Mouse (Mus musculus): ENCODE measurements around the gene Aqp1. TPM values are rescaled to one million over a fixed set of nuclear protein-coding genes. Genes with fewer than 3 reads are reported as not detected.
A peak's percentile ranks its signal among the peaks of the same experiment; 100 is the strongest.

Gene Aqp1
- polyA plus RNA-seq, 1 experiment, result 310 TPM

GRCm38 (mm10) chr6:55350383-55350952, 14.2 kb downstream of the Aqp1 start:
- Histone ChIP-seq H3K4me3 (ENCODE audit: low read depth, low read length) (no peak overlapping the region), H3K36me3 (ENCODE audit: control insufficient read depth, insufficient read depth, low read length) (peaks cover 16% of the 10 kb centered on the region; the same call in 1 of the 2 replicates), H3K27ac (ENCODE audit: insufficient read depth, low read depth, low read length) (peak overlapping the region; percentile 44), H3K4me1 (ENCODE audit: control insufficient read depth, insufficient read depth, insufficient read length, low read length) (peaks cover 26% of the 10 kb centered on the region; the same call in 1 of the 2 replicates), H3K27me3 (ENCODE audit: control insufficient read depth, insufficient read depth, low read length) (no peaks in the 10 kb centered on the region)
- TF ChIP-seq CTCF (IDR thresholded peaks at IDR 0.05; ENCODE audit: extremely low read depth, insufficient read length, insufficient replicate concordance, low read depth, low read length) (no peak), POLR2A (IDR thresholded peaks at IDR 0.05; ENCODE audit: low read depth, low read length) (no peak)
- WGBS, result 33% methylated on average over 6 of the region's 6 CpGs

- no peak overlapping the region for H3K27ac ChIP-seq (ENCODE audit: insufficient read depth, low read depth, low read length)
- TF ChIP-seq CTCF (IDR thresholded peaks at IDR 0.05; ENCODE audit: extremely low read depth, insufficient read length, insufficient replicate concordance, low read depth, low read length), result no peak
- no peak for TF ChIP-seq POLR2A (IDR thresholded peaks at IDR 0.05; ENCODE audit: low read depth, low read length)
- H3K4me3 ChIP-seq (ENCODE audit: low read depth, low read length), result no peak overlapping the region
- 59% methylated on average over 7 of the region's 7 CpGs for WGBS
- H3K4me1 ChIP-seq (ENCODE audit: control insufficient read depth, insufficient read depth, insufficient read length, low read length), result peaks cover 26% of the 10 kb centered on the region; the same call in 1 of the 2 replicates
- H3K36me3 ChIP-seq (ENCODE audit: control insufficient read depth, insufficient read depth, low read length), result peaks cover 7% of the 10 kb centered on the region; the same call in 1 of the 2 replicates
- no peaks in the 10 kb centered on the region for H3K27me3 ChIP-seq (ENCODE audit: control insufficient read depth, insufficient read depth, low read length)
These were observed 15.5 kb downstream of the Aqp1 start for GRCm38 (mm10) chr6:55351712-55352111.

- Histone ChIP-seq H3K36me3 (ENCODE audit: control insufficient read depth, insufficient read depth, low read length) (no peaks in the 10 kb centered on the region), H3K27ac (ENCODE audit: insufficient read depth, low read depth, low read length) (no peak overlapping the region), H3K27me3 (ENCODE audit: control insufficient read depth, insufficient read depth, low read length) (no peaks in the 10 kb centered on the region), H3K4me3 (ENCODE audit: low read depth, low read length) (no peak overlapping the region), H3K4me1 (ENCODE audit: control insufficient read depth, insufficient read depth, insufficient read length, low read length) (peaks cover 35% of the 10 kb centered on the region)
- WGBS, result 69% methylated on average over 12 of the region's 12 CpGs
- TF ChIP-seq CTCF (IDR thresholded peaks at IDR 0.05; ENCODE audit: extremely low read depth, insufficient read length, insufficient replicate concordance, low read depth, low read length) (no peak), POLR2A (IDR thresholded peaks at IDR 0.05; ENCODE audit: low read depth, low read length) (no peak)
These were observed 17.6 kb downstream of the Aqp1 start for GRCm38 (mm10) chr6:55353711-55354445.

GRCm38 (mm10) chr6:55354456-55355117, 18.4 kb downstream of the Aqp1 start:
- no peak overlapping the region for H3K4me3 ChIP-seq (ENCODE audit: low read depth, low read length)
- no peak overlapping the region for H3K27ac ChIP-seq (ENCODE audit: insufficient read depth, low read depth, low read length)
- H3K27me3 ChIP-seq (ENCODE audit: control insufficient read depth, insufficient read depth, low read length), result no peaks in the 10 kb centered on the region
- peaks cover 33% of the 10 kb centered on the region for H3K4me1 ChIP-seq (ENCODE audit: control insufficient read depth, insufficient read depth, insufficient read length, low read length)
- H3K36me3 ChIP-seq (ENCODE audit: control insufficient read depth, insufficient read depth, low read length), result no peaks in the 10 kb centered on the region
- TF ChIP-seq CTCF (IDR thresholded peaks at IDR 0.05; ENCODE audit: extremely low read depth, insufficient read length, insufficient replicate concordance, low read depth, low read length), result no peak
- no peak for TF ChIP-seq POLR2A (IDR thresholded peaks at IDR 0.05; ENCODE audit: low read depth, low read length)
- 58% methylated on average over 4 of the region's 4 CpGs for WGBS

GRCm38 (mm10) chr6:55355575-55355974, 19.3 kb downstream of the Aqp1 start:
- no peak overlapping the region for H3K4me3 ChIP-seq (ENCODE audit: low read depth, low read length)
- H3K27me3 ChIP-seq (ENCODE audit: control insufficient read depth, insufficient read depth, low read length), result no peaks in the 10 kb centered on the region
- 34% methylated on average over 7 of the region's 7 CpGs for WGBS
- H3K4me1 ChIP-seq (ENCODE audit: control insufficient read depth, insufficient read depth, insufficient read length, low read length), result peaks cover 24% of the 10 kb centered on the region
- no peak overlapping the region for H3K27ac ChIP-seq (ENCODE audit: insufficient read depth, low read depth, low read length)
- no peaks in the 10 kb centered on the region for H3K36me3 ChIP-seq (ENCODE audit: control insufficient read depth, insufficient read depth, low read length)
- no peak for TF ChIP-seq CTCF (IDR thresholded peaks at IDR 0.05; ENCODE audit: extremely low read depth, insufficient read length, insufficient replicate concordance, low read depth, low read length)
- no peak for TF ChIP-seq POLR2A (IDR thresholded peaks at IDR 0.05; ENCODE audit: low read depth, low read length)

GRCm38 (mm10) chr6:55356017-55356703, 19.9 kb downstream of the Aqp1 start:
- peaks cover 20% of the 10 kb centered on the region for H3K4me1 ChIP-seq (ENCODE audit: control insufficient read depth, insufficient read depth, insufficient read length, low read length)
- H3K27ac ChIP-seq (ENCODE audit: insufficient read depth, low read depth, low read length), result peak overlapping the region; percentile 37
- 31% methylated on average over 5 of the region's 5 CpGs for WGBS
- TF ChIP-seq CTCF (IDR thresholded peaks at IDR 0.05; ENCODE audit: extremely low read depth, insufficient read length, insufficient replicate concordance, low read depth, low read length), result no peak
- no peak for TF ChIP-seq POLR2A (IDR thresholded peaks at IDR 0.05; ENCODE audit: low read depth, low read length)
- no peaks in the 10 kb centered on the region for H3K36me3 ChIP-seq (ENCODE audit: control insufficient read depth, insufficient read depth, low read length)
- no peak overlapping the region for H3K4me3 ChIP-seq (ENCODE audit: low read depth, low read length)
- H3K27me3 ChIP-seq (ENCODE audit: control insufficient read depth, insufficient read depth, low read length), result no peaks in the 10 kb centered on the region
